Mouse (Mus musculus) kidney, postnatal 25 days (tissue): Measurements from ENCODE around the gene AC124502.3.

Experiments
- DNase-seq, 2 experiments: peaks; one replicate each; pipeline ENCODE4 v3.0.0; 2021; ENCODE audit warnings: mixed read lengths in 2 of 2

Gene AC124502.3

DNA sequence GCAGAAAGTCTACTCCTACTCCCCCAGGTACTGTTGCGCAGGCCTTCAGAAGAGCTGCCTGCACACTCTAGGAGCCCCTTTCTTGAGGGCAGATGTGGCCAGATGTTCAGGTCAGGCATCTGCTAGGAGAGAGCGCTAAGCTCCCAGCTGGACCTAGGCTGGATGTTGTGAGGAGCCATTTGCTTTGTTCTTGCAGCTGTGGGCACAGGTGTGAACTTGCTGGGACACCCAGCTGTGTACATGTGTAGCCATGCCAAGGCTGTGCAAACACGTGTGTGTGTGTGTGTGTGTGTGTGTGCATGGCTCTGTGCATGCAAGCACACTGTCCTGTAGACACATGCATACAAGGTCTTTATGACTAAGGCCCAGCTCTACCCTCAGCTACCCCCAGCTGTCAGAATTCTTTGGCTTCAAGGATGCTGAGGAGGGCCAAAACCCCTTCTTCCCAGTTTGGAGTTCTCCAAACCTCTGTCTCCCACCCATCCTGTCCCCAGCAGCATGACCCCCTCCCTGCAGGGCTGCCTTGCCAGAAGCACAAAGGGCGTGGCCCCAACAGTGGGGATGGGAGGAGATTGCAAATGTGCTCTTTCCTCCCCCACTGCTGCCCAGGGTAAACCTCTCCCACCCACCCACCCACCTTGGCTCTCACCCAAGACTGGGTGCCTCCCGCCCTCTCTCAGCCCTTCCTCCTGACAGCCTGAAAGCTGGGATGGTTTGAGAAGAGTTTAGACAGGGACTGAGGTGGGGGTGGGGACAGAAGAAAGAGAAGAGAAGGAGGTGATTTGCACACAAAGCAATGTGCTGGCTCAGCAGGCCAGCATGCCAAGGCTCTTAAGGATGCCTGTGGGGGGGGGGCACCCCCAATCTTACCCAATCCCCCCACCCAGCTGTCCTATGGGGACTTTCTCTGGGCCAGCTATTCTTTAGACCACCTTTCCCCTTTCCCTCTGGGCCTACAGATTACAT is 22.0 kb downstream of the AC124502.3 start:
- DNase-seq = peak in 1 of 2 experiments; percentile 35

- no peak for DNase-seq
Observed at GRCm38 (mm10) chr19:5062041-5062440, 23.4 kb downstream of the AC124502.3 start.

DNA sequence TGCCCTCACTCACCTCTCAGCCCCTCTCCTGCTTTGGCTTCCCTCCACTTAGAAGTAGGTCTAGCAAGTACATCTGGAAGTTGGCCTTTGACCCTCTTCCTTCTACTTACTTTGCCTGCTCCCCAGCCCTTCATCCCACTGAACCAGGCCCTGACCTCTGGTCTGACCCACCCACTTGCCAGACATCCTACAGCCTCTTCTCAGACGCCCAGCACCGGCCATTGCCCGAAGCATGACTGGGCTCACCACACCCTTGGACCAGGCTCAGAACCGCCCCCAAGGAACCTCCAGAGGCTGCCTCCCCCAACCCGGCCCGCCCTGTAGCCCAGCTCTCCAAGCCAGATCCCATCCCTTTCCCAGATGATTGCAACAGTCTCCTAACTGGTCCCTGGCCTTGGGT is 23.8 kb downstream of the AC124502.3 start:
- DNase-seq = peak in 1 of 2 experiments; percentile 28

GRCm38 (mm10) chr19:5065104-5065503 is 26.4 kb downstream of the AC124502.3 start:
- DNase-seq = peak in 1 of 2 experiments; percentile 31

DNA sequence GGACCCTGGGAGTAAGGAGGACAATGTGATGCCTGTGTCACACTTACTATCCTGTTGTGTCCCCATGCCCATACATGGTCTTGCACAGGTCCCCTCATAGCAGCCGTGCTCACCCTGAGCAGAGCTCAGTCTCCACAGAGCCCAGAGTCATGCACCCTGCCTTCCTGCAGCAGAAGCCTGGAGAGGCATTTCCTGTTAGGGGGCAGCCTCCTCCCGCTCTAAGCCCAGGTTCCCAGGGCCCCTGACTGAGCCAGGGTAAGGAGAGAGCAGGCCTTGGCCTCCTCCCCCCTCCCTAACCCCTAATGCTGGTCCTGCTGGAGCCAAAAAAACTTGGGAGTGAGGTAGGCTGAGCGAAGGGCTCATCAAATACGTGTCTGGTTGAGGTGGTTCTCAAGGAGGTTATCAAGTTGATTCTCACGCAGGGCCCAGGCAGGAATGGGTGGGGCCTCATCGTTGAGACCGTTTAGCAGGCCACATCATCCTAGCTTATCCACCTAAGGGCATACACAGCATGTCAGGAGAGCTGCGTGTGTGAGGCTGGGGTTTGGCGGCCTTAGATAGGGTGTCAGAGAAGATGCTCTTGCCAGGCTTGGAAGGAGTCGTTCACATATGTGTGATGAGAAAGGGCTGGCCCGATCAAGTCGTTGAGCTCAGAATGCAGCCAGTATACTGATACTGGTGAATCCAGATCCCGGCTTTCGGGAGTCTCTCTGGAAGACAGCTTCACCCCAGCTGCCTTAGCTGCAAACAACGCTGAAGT is 28.5 kb downstream of the AC124502.3 start:
- peak in 1 of 2 experiments; percentile 34 for DNase-seq

DNA sequence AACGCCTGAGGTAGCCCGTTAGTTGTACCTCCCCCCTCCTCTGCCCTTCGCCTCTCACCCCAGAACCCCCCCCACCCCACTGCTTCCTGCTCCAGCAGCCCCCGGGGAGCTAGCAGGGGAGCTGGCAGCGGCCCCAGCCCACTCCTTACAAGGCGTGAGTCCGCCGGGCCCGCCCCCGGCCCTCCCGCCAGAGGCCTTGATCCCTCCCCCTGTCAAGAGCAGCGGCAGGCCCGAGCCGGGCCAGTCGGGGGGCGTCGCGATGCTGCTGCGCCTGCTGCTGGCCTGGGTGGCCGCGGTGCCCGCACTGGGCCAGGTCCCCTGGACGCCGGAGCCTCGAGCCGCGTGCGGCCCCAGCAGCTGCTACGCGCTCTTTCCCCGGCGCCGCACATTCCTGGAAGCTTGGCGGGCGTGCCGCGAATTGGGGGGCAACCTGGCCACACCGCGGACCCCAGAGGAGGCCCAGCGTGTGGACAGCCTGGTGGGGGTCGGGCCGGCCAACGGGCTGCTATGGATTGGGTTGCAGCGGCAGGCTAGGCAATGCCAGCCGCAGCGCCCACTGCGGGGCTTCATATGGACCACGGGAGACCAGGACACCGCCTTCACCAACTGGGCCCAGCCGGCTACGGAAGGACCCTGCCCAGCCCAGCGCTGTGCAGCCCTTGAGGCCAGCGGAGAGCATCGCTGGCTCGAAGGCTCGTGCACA is 29.3 kb downstream of the AC124502.3 start, which contains the start of gene Cd248:
Gene Cd248, plus strand, starts transcription at position 212 of the 703 bp plus-strand sequence.
- DNase-seq = peak; percentile 73 to 86

DNA sequence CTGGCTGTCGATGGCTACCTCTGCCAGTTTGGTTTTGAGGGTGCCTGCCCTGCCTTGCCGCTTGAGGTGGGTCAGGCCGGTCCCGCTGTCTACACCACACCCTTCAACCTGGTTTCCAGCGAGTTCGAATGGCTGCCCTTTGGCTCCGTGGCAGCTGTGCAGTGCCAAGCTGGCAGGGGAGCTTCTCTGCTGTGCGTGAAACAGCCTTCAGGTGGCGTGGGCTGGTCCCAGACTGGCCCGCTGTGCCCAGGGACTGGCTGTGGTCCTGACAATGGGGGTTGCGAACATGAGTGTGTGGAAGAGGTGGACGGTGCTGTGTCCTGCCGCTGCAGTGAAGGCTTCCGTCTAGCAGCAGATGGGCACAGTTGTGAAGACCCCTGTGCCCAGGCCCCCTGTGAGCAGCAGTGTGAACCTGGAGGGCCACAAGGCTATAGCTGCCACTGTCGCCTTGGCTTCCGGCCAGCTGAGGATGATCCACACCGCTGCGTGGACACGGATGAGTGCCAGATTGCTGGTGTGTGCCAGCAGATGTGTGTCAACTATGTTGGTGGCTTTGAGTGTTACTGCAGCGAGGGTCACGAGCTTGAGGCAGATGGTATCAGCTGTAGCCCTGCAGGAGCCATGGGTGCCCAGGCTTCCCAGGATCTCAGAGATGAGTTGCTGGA is 30.0 kb downstream of the AC124502.3 start:
- DNase-seq = peak; percentile 35 to 43

DNA sequence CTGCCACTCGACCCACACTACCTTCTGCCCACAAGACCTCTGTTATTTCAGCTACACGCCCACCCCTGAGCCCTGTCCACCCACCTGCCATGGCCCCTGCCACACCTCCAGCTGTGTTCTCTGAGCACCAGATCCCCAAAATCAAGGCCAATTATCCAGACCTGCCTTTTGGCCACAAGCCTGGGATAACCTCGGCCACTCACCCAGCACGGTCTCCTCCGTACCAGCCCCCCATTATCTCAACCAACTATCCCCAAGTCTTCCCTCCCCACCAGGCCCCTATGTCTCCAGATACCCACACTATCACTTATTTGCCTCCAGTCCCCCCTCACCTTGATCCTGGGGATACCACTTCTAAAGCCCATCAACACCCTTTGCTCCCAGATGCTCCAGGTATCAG is 30.8 kb downstream of the AC124502.3 start:
- peak in 1 of 2 experiments; percentile 24 for DNase-seq

GRCm38 (mm10) chr19:5069978-5070377 is 31.3 kb downstream of the AC124502.3 start:
- peak in 1 of 2 experiments; percentile 29 for DNase-seq

- DNase-seq = peak in 1 of 2 experiments; percentile 39
Observed at GRCm38 (mm10) chr19:5071077-5071476, 32.4 kb downstream of the AC124502.3 start.

- DNase-seq = peak; percentile 69 to 86
Observed at GRCm38 (mm10) chr19:5071545-5072369, 33.1 kb downstream of the AC124502.3 start.

DNA sequence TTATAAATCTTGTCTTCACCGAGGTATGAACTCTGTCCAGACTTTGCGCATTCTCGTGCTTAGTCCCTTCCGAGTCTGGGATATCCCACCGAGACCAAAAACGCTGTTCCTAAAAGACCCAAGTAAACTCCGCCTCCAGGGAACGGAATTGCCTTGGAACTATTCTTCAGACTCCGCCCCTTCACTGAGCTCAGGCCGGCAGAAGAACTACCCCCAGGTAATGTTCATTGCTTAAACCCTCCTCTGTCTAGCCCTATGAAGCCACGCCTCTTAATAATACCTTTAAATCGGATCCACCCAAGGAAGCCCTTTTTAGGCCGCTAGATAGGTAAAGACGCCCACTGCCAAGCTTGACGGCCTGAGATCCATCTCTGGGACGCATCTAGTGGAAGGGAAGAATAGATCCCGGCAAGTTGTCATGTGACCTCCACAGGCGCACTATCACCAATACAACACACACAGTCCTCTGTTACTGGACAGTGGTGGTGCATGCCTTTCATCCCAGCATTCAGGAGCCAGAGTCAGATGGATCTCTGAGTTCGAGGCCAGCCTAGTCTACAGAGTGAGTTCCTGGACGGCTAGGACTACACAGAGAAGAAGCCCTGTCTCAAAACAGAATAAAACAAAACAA is 33.8 kb downstream of the AC124502.3 start:
- DNase-seq = peak in 1 of 2 experiments; percentile 26

- DNase-seq = peak; percentile 69 to 83
Observed at GRCm38 (mm10) chr19:5073028-5073427, 34.3 kb downstream of the AC124502.3 start.

GRCm38 (mm10) chr19:5073518-5073917 is 34.8 kb downstream of the AC124502.3 start:
- no peak for DNase-seq

- DNase-seq = no peak
Observed at GRCm38 (mm10) chr19:5079279-5079678, 40.6 kb downstream of the AC124502.3 start.

- peak in 1 of 2 experiments; percentile 36 for DNase-seq
Observed at GRCm38 (mm10) chr19:5082005-5082404, 43.3 kb downstream of the AC124502.3 start.

GRCm38 (mm10) chr19:5082596-5082995 is 43.9 kb downstream of the AC124502.3 start:
- no peak for DNase-seq

- no peak for DNase-seq
Observed at GRCm38 (mm10) chr19:5083961-5084833, 45.5 kb downstream of the AC124502.3 start.

DNA sequence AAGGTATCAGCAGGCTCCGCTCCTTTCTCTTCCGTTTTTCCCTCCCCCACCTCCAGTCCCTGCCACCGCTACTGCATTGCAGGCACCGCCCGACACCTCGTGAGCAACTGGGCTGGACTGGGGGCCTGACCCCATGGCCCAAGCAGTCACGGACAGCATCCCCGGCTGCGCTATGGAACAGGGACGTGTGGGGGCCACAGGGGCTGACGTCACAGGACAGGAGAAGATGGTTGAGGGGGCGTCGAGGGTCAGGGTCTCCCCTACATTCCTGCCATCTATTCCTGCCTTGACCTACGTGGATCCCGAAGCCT is 46.1 kb downstream of the AC124502.3 start:
- DNase-seq = peak in 1 of 2 experiments; percentile 39
